Mouse (Mus musculus): ENCODE data around the gene Nynrin.

The Nynrin gene

DNA sequence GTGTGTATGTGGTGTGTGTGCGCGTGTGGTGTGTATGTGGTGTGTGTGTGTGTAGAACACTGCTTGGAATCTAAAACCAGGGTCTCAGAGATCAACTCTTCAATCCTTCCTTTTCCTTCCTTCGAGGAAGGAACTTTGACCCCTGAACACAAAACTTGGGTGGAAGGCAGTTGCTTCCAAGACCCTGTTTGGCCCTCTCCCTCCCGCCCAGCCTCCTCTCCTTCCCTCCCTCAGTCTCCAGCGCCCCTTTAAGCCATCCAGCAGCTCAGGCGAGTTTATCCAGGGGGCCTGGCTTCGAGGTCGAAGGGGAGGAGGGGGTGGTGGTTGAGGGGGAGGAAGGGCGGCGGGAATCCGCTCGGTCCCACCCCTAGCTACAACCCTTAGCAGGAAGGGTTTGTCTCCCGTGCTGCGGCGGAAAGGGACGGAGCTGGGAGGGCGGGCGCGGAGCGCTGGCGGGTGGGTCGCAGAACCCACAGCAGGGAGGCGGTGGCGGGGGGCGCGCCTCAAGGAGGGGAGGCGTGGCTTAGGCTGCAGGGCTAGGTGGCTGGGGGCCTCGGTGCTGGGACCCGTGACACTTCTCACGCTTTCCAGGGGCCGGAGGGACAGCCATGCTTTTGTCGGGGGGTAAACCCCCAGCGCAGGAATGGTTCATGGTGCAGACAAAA is at the start of gene Nynrin:
Gene Nynrin (plus strand): TSS at position 390 of the 665 bp plus-strand sequence.
- no peak for DNase-seq (ENCODE audit: low spot score in 2 of 2)

DNA sequence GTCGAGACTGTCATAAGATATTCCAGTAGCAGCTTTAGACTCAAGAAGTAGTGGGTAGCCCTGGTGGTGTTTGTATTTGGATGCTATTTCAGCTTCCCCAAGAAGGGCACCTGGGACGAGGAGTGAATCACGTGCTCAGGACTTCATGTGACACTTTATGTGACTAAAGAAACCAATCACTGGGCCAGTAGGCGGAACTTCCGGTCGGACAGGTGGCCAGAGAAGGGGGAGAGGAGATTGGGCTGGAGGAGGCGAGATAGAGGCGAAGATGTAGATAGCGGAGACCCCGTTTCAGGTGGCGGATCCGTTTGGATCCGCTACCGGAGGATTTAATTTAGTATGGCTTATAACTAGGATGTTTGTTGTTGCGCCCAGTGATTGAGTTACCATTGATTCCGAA is 38.9 kb upstream of the Nynrin start:
- DNase-seq (ENCODE audit: low spot score in 2 of 2) = peak; percentile 29 to 54

- no peak for DNase-seq (ENCODE audit: low spot score in 2 of 2)
Observed at GRCm38 (mm10) chr14:55815310-55815751, 38.5 kb upstream of the Nynrin start.

- no peak for DNase-seq (ENCODE audit: low spot score in 2 of 2)
Observed at GRCm38 (mm10) chr14:55819845-55820405, 33.9 kb upstream of the Nynrin start.

DNA sequence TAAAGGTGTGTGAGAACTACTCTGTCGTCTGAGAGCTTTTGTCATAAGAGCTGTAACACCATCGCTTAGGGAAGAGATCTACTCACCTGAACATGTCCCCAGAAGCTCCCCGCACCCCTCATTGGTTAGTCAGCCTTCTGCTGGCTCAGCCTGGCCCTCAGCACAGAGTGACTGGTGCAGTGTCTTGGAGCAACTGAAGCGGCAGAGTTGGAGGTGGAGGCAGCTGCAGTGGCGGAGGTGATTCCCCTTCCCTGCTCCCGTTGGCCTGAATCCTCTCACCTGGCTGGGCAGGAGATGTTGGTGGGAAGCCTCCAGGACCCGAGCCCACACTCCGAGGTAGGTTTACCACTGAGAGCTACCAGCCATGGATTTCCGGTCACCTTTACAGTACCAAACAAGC is 33.2 kb upstream of the Nynrin start:
- no peak for DNase-seq (ENCODE audit: low spot score in 2 of 2)

- no peak for DNase-seq (ENCODE audit: low spot score in 2 of 2)
Observed at GRCm38 (mm10) chr14:55822435-55822990, 31.3 kb upstream of the Nynrin start.

DNA sequence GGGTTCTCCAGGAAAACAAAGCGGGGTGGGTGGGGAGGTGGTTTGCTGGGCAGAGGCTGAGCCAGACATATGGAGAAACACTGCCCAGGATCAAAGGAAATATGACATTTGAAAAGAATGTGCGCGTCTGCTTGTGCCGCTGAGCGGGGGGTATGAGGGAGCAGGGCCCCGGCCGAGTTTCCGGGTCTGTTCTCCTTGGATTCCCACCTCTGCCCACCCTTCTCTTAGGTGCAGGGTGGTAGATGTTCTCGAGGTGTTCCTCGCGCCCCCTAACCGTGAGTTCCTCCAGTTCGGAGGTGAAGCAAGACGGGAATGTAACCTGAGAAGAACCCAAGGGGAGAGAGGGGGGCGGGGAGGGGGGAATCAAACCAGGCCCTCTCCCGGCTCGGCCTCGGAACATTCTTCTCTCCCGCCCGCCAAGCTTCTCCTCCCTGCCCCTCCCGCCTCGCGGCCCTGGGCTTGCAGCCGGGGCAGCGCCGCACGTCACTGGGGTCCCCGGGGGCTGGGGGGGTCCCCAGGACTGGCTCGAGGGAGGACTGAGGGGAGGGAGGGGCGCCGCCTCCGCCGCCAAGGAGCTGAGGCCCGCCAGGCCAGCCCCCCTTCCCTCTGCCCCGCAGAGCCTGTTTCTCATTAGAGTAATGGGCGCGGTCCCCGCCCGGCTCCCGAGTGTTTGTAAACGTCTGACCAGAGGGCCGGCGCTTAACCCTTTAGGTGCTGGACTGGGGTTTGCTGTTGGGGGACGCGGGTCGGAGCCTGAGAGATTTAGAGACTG is 30.6 kb upstream of the Nynrin start, which contains the start of gene Nfatc4:
Gene Nfatc4 (plus strand): TSS at position 154 of the 772 bp plus-strand sequence.
- DNase-seq (ENCODE audit: low spot score in 2 of 2) = no peak

- DNase-seq (ENCODE audit: low spot score in 2 of 2) = no peak
Observed at GRCm38 (mm10) chr14:55824001-55824480, 29.8 kb upstream of the Nynrin start.

DNA sequence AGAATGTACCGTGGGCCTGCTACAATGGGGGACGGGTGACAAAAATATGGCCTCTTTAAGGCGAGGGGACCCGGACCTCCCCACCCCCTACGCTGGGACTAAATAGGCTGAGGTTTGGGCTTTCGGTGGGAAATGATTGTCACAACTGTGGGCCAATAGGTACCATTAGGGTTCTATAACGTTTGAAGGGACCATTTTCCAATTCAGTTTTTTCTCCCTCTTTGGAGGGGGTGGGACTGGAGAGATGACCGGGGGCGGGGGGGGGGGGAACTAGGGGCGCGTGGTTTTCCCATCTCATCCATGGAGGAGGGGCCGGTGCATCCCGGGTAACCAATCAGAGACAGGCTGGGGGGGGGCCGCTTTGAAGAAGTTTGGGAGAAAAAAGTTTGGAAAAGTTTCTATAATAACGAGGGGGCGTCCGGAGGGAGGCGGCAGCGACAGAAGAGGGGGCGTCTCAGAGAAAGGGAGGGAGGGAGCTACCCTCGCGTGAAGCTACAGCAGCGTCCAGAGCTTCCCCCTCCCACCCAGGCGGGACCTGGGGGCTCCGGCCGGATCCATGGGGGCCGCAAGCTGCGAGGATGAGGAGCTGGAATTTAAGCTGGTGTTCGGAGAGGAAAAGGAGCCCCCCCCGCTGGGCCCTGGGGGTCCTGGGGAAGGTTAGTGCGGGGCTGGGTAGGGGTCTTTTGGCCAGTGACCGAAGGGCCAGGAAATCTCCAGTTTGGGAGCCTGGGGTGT is 29.2 kb upstream of the Nynrin start:
- DNase-seq (ENCODE audit: low spot score in 2 of 2) = no peak

DNA sequence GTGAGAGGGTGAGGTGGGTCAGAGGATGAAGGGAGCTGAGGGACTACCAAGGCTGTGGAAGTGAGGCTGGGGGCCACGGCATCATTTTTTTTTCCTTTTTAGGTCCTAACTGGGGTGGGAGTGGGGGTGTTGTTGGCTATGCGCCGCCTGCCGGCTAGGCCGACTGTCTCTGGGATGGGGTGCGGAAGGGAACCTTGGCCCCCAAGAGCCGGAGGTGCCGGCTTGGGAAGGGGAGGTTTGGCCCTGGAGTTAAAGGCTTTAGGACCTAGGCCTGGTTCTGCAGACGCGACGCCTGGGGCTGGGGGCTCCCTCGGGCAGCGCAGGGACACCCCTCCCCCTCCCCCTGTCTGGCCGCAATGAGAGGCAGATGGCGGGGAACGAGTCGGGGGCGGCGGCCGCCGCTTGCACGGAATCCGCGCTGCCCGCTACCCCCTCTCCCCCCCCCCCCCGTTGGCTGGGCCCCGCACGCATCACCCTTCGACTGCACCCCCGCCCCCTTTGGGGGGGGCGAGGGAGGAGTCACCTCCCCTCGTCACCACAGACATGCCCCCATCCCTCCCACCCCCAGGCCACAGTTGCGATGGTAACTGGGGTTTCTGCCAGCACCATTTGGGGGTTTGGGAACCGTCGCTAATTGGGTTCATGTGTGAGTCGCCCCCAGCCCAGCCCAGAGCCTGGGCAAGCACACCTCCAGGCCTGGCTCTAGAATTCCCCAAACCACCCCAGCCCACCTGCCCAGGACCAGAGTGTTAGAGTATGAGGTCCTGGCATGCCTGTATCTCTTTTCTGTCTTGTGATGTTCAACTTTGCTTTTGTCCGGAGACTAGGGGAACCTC is 28.4 kb upstream of the Nynrin start:
- no peak for DNase-seq (ENCODE audit: low spot score in 2 of 2)

GRCm38 (mm10) chr14:55826142-55826541 is 27.7 kb upstream of the Nynrin start:
- no peak for DNase-seq (ENCODE audit: low spot score in 2 of 2)

- DNase-seq (ENCODE audit: low spot score in 2 of 2) = no peak
Observed at GRCm38 (mm10) chr14:55826551-55827340, 27.1 kb upstream of the Nynrin start.

DNA sequence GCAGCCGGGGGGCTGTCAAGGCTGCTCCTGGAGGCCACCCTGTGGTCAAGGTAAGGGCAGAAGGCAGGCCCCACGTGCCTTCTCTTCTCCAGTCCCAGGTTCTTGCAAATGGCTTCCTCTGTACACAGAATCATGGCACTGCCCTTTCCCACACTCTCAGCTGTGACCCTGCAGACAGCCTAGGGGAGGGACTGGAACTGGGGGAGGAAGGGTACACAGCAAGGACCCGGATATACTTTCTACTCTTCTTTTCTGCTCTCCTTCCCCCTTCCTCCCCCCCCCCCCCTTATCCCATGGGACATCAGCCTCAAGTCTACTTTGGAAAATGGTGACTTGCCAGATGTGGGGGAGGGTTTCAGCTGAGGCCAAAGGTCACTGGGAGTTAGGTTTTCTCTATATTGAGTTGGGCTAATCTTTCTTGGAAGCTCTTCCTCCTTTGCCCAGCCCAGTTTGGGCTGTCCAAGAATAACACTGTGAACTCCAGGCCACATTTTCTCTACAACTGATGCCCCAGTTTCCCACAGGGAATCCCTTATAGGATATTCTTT is 25.0 kb upstream of the Nynrin start:
- no peak for DNase-seq (ENCODE audit: low spot score in 2 of 2)

DNA sequence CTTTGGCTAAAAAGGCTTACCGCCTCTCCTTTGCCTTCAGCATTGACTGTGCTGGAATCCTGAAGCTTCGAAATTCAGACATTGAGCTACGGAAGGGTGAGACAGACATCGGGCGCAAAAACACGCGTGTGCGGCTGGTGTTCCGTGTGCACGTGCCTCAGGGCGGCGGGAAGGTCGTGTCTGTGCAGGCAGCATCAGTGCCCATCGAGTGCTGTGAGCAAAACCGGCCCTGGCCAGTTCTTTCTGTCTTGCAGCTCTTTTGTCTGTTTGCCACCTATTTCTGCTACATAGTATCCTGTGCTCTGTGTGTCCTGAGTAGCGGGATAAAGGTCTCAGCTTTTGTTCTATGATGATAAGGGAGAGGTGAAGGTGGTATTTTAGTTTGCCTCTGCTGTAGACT is 24.0 kb upstream of the Nynrin start:
- DNase-seq (ENCODE audit: low spot score in 2 of 2) = no peak

- no peak for DNase-seq (ENCODE audit: low spot score in 2 of 2)
Observed at GRCm38 (mm10) chr14:55830331-55830730, 23.5 kb upstream of the Nynrin start.

GRCm38 (mm10) chr14:55833126-55833525 is 20.7 kb upstream of the Nynrin start:
- no peak for DNase-seq (ENCODE audit: low spot score in 2 of 2)

DNA sequence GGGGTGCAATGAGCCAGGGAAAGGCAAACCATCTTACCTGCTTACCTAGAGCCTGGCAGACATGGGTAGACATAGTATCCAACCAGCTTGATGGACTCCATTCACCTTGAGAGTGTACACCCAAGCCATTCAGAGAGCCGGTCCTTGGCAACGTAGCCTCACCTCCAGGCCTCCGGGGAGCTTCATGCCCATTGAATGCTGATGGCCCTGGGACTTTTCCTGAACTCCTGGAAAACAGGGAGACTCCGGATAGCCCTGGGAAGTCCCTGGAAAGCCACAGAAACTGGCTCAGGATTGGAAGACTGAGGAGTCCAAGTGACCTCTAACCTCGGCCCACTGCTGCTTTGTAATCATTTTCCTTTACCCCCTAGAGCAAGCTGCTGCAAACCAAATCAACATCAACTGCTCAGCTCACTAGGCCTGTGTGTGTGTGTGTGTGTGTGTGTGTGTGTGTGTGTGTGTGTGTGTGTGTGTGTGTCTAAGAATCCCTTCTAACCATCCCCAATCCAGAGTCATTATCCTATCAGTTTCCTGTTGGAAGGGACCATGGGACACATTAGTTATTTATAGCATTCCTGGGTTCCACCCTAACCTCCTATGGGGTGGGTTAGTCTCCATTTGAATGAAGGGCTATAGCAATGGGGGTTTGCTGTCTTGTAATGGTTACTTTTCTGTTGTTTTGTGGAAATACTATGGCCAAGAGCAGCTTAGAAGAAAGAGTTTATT is 18.8 kb upstream of the Nynrin start:
- DNase-seq (ENCODE audit: low spot score in 2 of 2) = no peak

DNA sequence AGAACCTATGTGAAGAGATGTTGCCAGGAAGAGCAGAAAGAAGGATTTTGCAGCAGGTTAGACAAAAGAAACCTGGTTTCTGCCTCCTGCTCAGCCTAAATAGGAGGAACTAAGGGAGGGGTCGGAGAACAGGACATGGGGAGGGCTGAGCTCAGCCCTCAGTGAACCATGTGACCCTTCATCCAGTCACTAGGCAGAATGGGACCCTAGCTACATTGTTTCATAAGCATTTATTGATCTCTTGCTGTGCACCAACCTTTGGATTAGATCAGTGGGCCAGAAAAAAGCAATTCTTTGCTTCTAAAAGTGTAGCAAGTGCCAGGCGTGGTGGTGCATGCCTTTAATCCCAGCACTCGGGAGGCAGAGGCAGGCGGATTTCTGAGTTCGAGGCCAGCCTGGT is 15.5 kb upstream of the Nynrin start:
- DNase-seq (ENCODE audit: low spot score in 2 of 2) = no peak

GRCm38 (mm10) chr14:55838740-55839139 is 15.1 kb upstream of the Nynrin start:
- DNase-seq (ENCODE audit: low spot score in 2 of 2) = no peak

Measured in right cerebral cortex, postnatal 36 days (tissue).